Mouse (Mus musculus): Measurements from ENCODE around the gene Cemip. TPM values are rescaled to one million over a fixed set of nuclear protein-coding genes. Genes with fewer than 3 reads are reported as not detected.

The Cemip gene
- total and polyA plus RNA-seq, 3 experiments: 0.12 to 0.14 TPM; not detected in 1

DNA sequence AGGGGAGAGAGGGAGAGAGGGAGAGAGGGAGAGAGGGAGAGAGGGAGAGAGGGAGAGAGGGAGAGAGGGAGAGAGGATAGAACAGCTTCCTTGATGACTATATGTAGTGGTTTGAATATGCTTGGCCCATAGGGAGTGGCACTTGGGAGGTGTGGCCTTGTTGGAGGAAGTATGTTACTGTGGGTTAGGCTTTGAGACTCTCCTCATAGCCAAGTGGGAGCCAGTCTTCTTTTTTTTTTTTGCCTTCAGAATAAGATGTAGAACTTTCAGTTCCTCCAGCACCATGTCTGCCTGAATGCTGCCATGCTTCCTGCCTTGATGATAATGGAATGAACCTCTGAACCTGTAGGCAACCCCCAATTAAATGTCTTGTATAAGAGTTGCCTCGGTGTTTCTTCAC lies 16.3 kb upstream of the Cemip start:
- H3K79me2 ChIP-seq (replicated peaks; ENCODE audit: control insufficient read depth, insufficient read depth, low read length): no peaks in the 10 kb centered on the region
- WGBS: 95% methylated on average over 1 of the region's 1 CpGs
- DNase-seq: no peak

DNA sequence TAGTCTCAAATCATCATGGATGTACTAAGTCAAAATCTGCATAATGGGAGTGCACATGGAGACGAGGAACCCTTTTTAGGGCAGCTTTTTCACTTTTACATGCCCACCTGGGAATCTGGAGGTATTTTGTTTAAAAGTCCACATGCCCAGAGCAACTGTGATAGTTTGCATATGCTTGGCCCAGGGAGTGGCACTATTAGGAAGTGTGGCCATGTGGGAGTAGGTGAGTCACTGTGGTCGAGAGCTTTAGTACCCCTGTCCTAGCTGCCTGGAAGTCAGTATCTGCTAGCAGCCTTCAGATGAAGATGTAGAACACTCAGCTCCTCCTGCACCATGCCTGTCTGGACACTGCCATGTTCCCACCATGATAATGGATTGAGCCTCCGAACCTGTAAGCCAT lies 14.4 kb upstream of the Cemip start:
- no peaks in the 10 kb centered on the region for H3K27me3 ChIP-seq (ENCODE audit: control insufficient read depth, insufficient read depth, low read length)
- intact Hi-C loops (cut with DNase I): no loop called here
- H3K79me2 ChIP-seq (replicated peaks; ENCODE audit: control insufficient read depth, insufficient read depth, low read length): no peaks in the 10 kb centered on the region
- TF ChIP-seq CTCF (IDR thresholded peaks at IDR 0.05) (no peak), EP300 (IDR thresholded peaks at IDR 0.05; ENCODE audit: insufficient read depth, low read depth, low read length) (no peak), POLR2A (IDR thresholded peaks at IDR 0.05; ENCODE audit: insufficient read depth, low read depth, low read length) (no peak)
- WGBS: 82% methylated on average over 3 of the region's 3 CpGs
- no peak overlapping the region for H3K4me3 ChIP-seq
- H3K4me1 ChIP-seq (ENCODE audit: control insufficient read depth, insufficient read depth, low read length): no peaks in the 10 kb centered on the region
- H3K36me3 ChIP-seq (ENCODE audit: control insufficient read depth, insufficient read depth, low read length): no peaks in the 10 kb centered on the region
- H3K9ac ChIP-seq (ENCODE audit: low read depth, low read length): no peak overlapping the region
- no peak for DNase-seq
- no peak overlapping the region for H3K27ac ChIP-seq

More for the DNA sequence above, 16.3 kb upstream of the Cemip start:
- no peak overlapping the region for H3K4me3 ChIP-seq
- H3K9ac ChIP-seq (ENCODE audit: low read depth, low read length): no peak overlapping the region
- H3K27me3 ChIP-seq (ENCODE audit: control insufficient read depth, insufficient read depth, low read length): no peaks in the 10 kb centered on the region
- TF ChIP-seq CTCF (IDR thresholded peaks at IDR 0.05) (no peak), POLR2A (IDR thresholded peaks at IDR 0.05; ENCODE audit: insufficient read depth, low read depth, low read length) (no peak), EP300 (IDR thresholded peaks at IDR 0.05; ENCODE audit: insufficient read depth, low read depth, low read length) (no peak)
- intact Hi-C loops (cut with DNase I): no loop called here
- no peak overlapping the region for H3K27ac ChIP-seq
- H3K36me3 ChIP-seq (ENCODE audit: control insufficient read depth, insufficient read depth, low read length): no peaks in the 10 kb centered on the region
- no peaks in the 10 kb centered on the region for H3K4me1 ChIP-seq (ENCODE audit: control insufficient read depth, insufficient read depth, low read length)

DNA sequence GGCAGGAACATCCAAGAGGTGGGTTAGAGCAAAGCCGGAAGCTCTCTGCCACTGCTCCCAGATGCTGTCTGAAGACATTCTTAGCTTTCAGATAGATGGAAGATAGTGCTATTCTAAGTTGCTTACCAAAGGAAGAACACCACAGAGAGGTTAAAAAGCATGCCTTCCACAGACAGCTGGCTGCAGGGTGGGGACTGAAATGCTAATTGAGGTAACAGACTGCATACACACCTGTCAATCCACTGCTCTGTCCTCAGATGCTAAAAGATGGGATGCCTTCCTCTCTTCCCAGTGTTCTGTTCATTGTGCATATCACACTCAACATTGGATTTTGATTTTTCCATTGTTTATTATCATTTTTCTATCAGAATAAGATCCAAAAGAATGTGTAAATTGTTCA lies 11.8 kb upstream of the Cemip start:
- TF ChIP-seq EP300 (IDR thresholded peaks at IDR 0.05; ENCODE audit: insufficient read depth, low read depth, low read length): no peak
- TF ChIP-seq POLR2A (IDR thresholded peaks at IDR 0.05; ENCODE audit: insufficient read depth, low read depth, low read length): no peak
- no peak for TF ChIP-seq CTCF (IDR thresholded peaks at IDR 0.05)

DNA sequence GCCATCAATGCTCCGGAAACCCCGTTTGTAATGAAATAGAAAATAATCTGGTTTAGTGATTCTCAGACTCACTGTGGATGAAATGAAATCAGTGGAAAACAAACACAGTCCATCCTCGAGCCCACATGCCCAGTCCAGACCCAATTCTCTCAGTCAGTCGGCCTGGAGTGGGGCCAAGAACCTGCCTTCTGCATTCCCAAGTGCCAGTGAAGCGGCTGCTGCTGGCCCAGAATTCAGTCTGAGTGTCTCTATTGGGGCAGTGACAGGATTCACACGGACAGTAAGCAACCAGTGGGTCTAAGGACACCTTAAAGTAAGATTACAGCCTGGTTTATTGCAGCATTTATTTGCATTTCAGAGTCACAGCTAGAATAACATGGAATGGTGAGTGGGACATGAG lies 10.2 kb upstream of the Cemip start:
- Histone ChIP-seq H3K79me2 (replicated peaks; ENCODE audit: control insufficient read depth, insufficient read depth, low read length) (no peaks in the 10 kb centered on the region), H3K27ac (no peak overlapping the region), H3K9ac (ENCODE audit: low read depth, low read length) (no peak overlapping the region), H3K27me3 (ENCODE audit: control insufficient read depth, insufficient read depth, low read length) (no peaks in the 10 kb centered on the region), H3K36me3 (ENCODE audit: control insufficient read depth, insufficient read depth, low read length) (no peaks in the 10 kb centered on the region), H3K4me1 (ENCODE audit: control insufficient read depth, insufficient read depth, low read length) (no peaks in the 10 kb centered on the region), H3K4me3 (no peak overlapping the region)
- peak; percentile 37 to 39 for DNase-seq
- 42% methylated on average over 6 of the region's 6 CpGs for WGBS
- TF ChIP-seq CTCF (IDR thresholded peaks at IDR 0.05): no peak
- no peak for TF ChIP-seq POLR2A (IDR thresholded peaks at IDR 0.05; ENCODE audit: insufficient read depth, low read depth, low read length)
- intact Hi-C loops (cut with DNase I): no loop called here

More for the DNA sequence above, 11.8 kb upstream of the Cemip start:
- Histone ChIP-seq H3K36me3 (ENCODE audit: control insufficient read depth, insufficient read depth, low read length) (no peaks in the 10 kb centered on the region), H3K27me3 (ENCODE audit: control insufficient read depth, insufficient read depth, low read length) (no peaks in the 10 kb centered on the region), H3K4me3 (no peak overlapping the region), H3K9ac (ENCODE audit: low read depth, low read length) (no peak overlapping the region), H3K4me1 (ENCODE audit: control insufficient read depth, insufficient read depth, low read length) (no peaks in the 10 kb centered on the region), H3K27ac (no peak overlapping the region), H3K79me2 (replicated peaks; ENCODE audit: control insufficient read depth, insufficient read depth, low read length) (no peaks in the 10 kb centered on the region)
- DNase-seq: no peak
- intact Hi-C loops (cut with DNase I): no loop called here
- 78% methylated on average over 1 of the region's 1 CpGs for WGBS

DNA sequence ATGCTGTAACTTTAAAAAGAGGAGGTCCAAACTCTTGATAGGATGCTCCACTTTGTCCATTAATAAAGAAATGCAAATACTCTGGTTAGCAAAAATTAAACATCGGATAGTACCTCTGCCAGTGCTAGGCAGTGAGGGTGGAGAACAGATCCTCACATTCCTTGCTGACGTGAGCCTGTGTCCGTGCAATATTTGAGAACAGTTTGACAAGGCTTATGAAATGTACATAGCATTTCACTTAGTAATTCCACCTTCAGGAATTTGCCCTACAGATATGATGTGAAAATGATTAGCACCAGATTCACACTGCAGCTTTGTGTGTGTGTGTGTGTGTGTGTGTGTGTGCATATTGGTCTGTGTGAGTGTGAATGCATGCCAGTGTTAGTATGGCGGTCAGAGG lies 4.5 kb upstream of the Cemip start:
- Histone ChIP-seq H3K4me3 (no peak overlapping the region), H3K27me3 (ENCODE audit: control insufficient read depth, insufficient read depth, low read length) (no peaks in the 10 kb centered on the region; the same call in 1 of the 2 replicates), H3K4me1 (ENCODE audit: control insufficient read depth, insufficient read depth, low read length) (no peaks in the 10 kb centered on the region), H3K27ac (no peak overlapping the region), H3K79me2 (replicated peaks; ENCODE audit: control insufficient read depth, insufficient read depth, low read length) (no peaks in the 10 kb centered on the region), H3K36me3 (ENCODE audit: control insufficient read depth, insufficient read depth, low read length) (no peaks in the 10 kb centered on the region), H3K9ac (ENCODE audit: low read depth, low read length) (no peak overlapping the region)
- no peak for DNase-seq
- intact Hi-C loops (cut with DNase I): no loop called here
- WGBS: 68% methylated on average over 4 of the region's 4 CpGs
- TF ChIP-seq POLR2A (IDR thresholded peaks at IDR 0.05; ENCODE audit: insufficient read depth, low read depth, low read length): no peak
- TF ChIP-seq EP300 (IDR thresholded peaks at IDR 0.05; ENCODE audit: insufficient read depth, low read depth, low read length): no peak
- TF ChIP-seq CTCF (IDR thresholded peaks at IDR 0.05): no peak

DNA sequence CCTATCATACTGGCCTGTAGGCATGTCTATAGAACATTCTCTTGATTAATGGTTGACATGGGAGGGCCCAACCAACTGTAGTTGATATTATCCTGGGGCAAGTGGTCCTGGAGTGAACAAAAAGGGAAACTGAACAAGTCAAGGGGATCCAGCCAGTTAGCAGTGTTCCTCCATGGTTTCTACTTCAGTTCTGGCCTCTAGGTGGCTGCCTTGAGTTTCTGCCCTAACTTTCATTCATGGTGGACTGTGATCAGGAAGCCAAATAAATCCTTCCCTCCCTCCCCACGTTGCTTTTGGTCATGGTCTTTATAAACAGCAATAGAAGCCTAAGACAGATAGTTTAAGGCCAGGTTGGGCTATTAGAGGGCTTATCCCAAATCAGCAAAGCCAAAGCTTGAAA lies 3.5 kb upstream of the Cemip start:
- intact Hi-C loops (cut with DNase I): loop anchor here (1.0 kb wide), 2 partner anchors 183 to 267 kb away; no protein-coding TSS in a partner anchor
- H3K4me1 ChIP-seq (ENCODE audit: control insufficient read depth, insufficient read depth, low read length): no peaks in the 10 kb centered on the region
- no peaks in the 10 kb centered on the region; the same call in 1 of the 2 replicates for H3K27me3 ChIP-seq (ENCODE audit: control insufficient read depth, insufficient read depth, low read length)
- H3K4me3 ChIP-seq: no peak overlapping the region
- H3K27ac ChIP-seq: no peak overlapping the region
- WGBS: 8% methylated on average over 1 of the region's 1 CpGs
- TF ChIP-seq POLR2A (IDR thresholded peaks at IDR 0.05; ENCODE audit: insufficient read depth, low read depth, low read length) (no peak), CTCF (IDR thresholded peaks at IDR 0.05) (peak; percentile 65)
- H3K36me3 ChIP-seq (ENCODE audit: control insufficient read depth, insufficient read depth, low read length): no peaks in the 10 kb centered on the region
- no peaks in the 10 kb centered on the region for H3K79me2 ChIP-seq (replicated peaks; ENCODE audit: control insufficient read depth, insufficient read depth, low read length)
- no peak overlapping the region for H3K9ac ChIP-seq (ENCODE audit: low read depth, low read length)
- no peak for DNase-seq
